ENCODE assay signal across 10 mouse cellular contexts in genomic region chr7:16493361-16493760, GRCm38 (mm10). TPM values are rescaled to one million over a fixed set of nuclear protein-coding genes. Genes with fewer than 3 reads are reported as not detected.
DNase-seq lines count a peak whose midpoint lies in the region; ATAC-seq lines count a peak whose summit lies in the region.
"Had no signal": no experiment of that assay in that cellular context is flagged by ENCODE, and none has a peak within 500 bp of the region (broad histone marks: within the 10 kb centered on the region; RNA-seq: fewer than 3 reads in every experiment).

No protein-coding gene starts in this region.

- no peak overlapping the region for H3K4me2 ChIP-seq in limb, embryonic 11.5 days (ENCODE audit: low read depth, severe bottlenecking)
- H3K4me2 ChIP-seq in forebrain, embryonic 14.5 days (ENCODE audit: low read length), result no peak overlapping the region
- H3K4me2 ChIP-seq: liver, embryonic 15.5 days; stomach, embryonic 15.5 days had no signal

- peaks cover 14% of the 10 kb centered on the region for H3K36me3 ChIP-seq in limb, embryonic 11.5 days (ENCODE audit: control insufficient read depth, insufficient read depth, low read length)
- H3K36me3 ChIP-seq in limb, embryonic 10.5 days, result peaks cover 34% of the 10 kb centered on the region
- peaks cover 37% of the 10 kb centered on the region for H3K36me3 ChIP-seq in forebrain, embryonic 14.5 days (ENCODE audit: control insufficient read depth, insufficient read depth, low read length)
- H3K36me3 ChIP-seq in splenic B cell, adult 2 months (ENCODE audit: control insufficient read depth, insufficient read depth, low read length, poor library complexity, severe bottlenecking), result no peaks in the 10 kb centered on the region

- peak; percentile 30 to 78 for DNase-seq in adrenal gland, adult (ENCODE audit: inconsistent age in 2 of 2, low spot score in 1 of 2)
- DNase-seq in adrenal gland, adult 8-10 months, result no peak
- peak; percentile 66 for DNase-seq in limb, embryonic 11.5 days (ENCODE audit: low spot score)
- no peak for DNase-seq in limb, embryonic 10.5 days (ENCODE audit: low spot score)
- DNase-seq in adrenal gland, postnatal 14 days, result peak; percentile 57
- peak; percentile 48 for DNase-seq in forebrain, embryonic 14.5 days (ENCODE audit: low spot score)
- DNase-seq in layer of hippocampus, postnatal 14 days (ENCODE audit: low spot score in 2 of 2), result peak; percentile 40 to 47
- DNase-seq in splenic B cell, adult 2 months (ENCODE audit: low read depth, low spot score), result peak; percentile 58

- H3K27ac ChIP-seq in limb, embryonic 11.5 days (replicated peaks; ENCODE audit: low read depth, low read length), result no peak overlapping the region
- no peak overlapping the region for H3K27ac ChIP-seq in limb, embryonic 10.5 days
- H3K27ac ChIP-seq in forebrain, embryonic 14.5 days (ENCODE audit: low read depth, low read length), result no peak overlapping the region
- H3K27ac ChIP-seq: liver, embryonic 15.5 days; stomach, embryonic 15.5 days had no signal

- 33% methylated on average over 2 of the region's 2 CpGs for WGBS in limb, embryonic 11.5 days
- whole genome bisulfite sequencing in limb, embryonic 10.5 days, result 45% methylated on average over 2 of the region's 2 CpGs
- whole genome bisulfite sequencing in forebrain, embryonic 14.5 days, result 33% methylated on average over 2 of the region's 2 CpGs

- no peak for ATAC-seq in limb, embryonic 11.5 days (ENCODE audit: insufficient number of reproducible peaks, low FRiP score, low TSS enrichment, low read depth)
- ATAC-seq in forebrain, embryonic 14.5 days, result peak; percentile 44; the same call in 1 of the 2 replicates

- H3K4me1 ChIP-seq in limb, embryonic 11.5 days (ENCODE audit: control insufficient read depth, insufficient read depth, low read length), result no peaks in the 10 kb centered on the region
- H3K4me1 ChIP-seq in limb, embryonic 10.5 days, result peaks cover 9% of the 10 kb centered on the region; the same call in 1 of the 2 replicates
- H3K4me1 ChIP-seq in forebrain, embryonic 14.5 days (ENCODE audit: control insufficient read depth, insufficient read depth, low read length), result no peaks in the 10 kb centered on the region
- H3K4me1 ChIP-seq: liver, embryonic 15.5 days; stomach, embryonic 15.5 days had no signal

- no peaks in the 10 kb centered on the region for H3K9me3 ChIP-seq in limb, embryonic 11.5 days (ENCODE audit: control insufficient read depth, low read length)
- no peaks in the 10 kb centered on the region for H3K9me3 ChIP-seq in limb, embryonic 10.5 days (replicated peaks)
- no peaks in the 10 kb centered on the region for H3K9me3 ChIP-seq in forebrain, embryonic 14.5 days (replicated peaks; ENCODE audit: control insufficient read depth, low read length)
- H3K9me3 ChIP-seq: liver, embryonic 15.5 days; stomach, embryonic 15.5 days had no signal

- H3K27me3 ChIP-seq in limb, embryonic 11.5 days (ENCODE audit: control insufficient read depth, insufficient read depth, low read length), result no peaks in the 10 kb centered on the region
- no peaks in the 10 kb centered on the region for H3K27me3 ChIP-seq in limb, embryonic 10.5 days (ENCODE audit: low read depth, poor library complexity, severe bottlenecking)
- H3K27me3 ChIP-seq in forebrain, embryonic 14.5 days (replicated peaks; ENCODE audit: control insufficient read depth, insufficient read depth, low read length), result no peaks in the 10 kb centered on the region
- H3K27me3 ChIP-seq in splenic B cell, adult 2 months (ENCODE audit: control insufficient read depth, insufficient read depth, low read length, poor library complexity, severe bottlenecking), result no peaks in the 10 kb centered on the region
- H3K27me3 ChIP-seq: liver, embryonic 15.5 days; stomach, embryonic 15.5 days had no signal

- no peak overlapping the region for H3K9ac ChIP-seq in limb, embryonic 11.5 days (ENCODE audit: low read length)
- no peak overlapping the region for H3K9ac ChIP-seq in forebrain, embryonic 14.5 days (ENCODE audit: low read length)
- H3K9ac ChIP-seq: liver, embryonic 15.5 days; stomach, embryonic 15.5 days had no signal

- H3K4me3 ChIP-seq in limb, embryonic 11.5 days (ENCODE audit: low read depth, low read length), result no peak overlapping the region
- H3K4me3 ChIP-seq in limb, embryonic 10.5 days, result no peak overlapping the region
- no peak overlapping the region for H3K4me3 ChIP-seq in forebrain, embryonic 14.5 days (ENCODE audit: low read depth, low read length)
- H3K4me3 ChIP-seq: liver, embryonic 15.5 days; stomach, embryonic 15.5 days had no signal

RNA-seq across cellular contexts. Expression of gene Npas1, which starts 15.8 kb away (rescaled TPM):
- total RNA-seq in adrenal gland, adult 8-10 months (2022), result under 1 TPM in 1 of 4 experiments, not detected in 3; 0.48 TPM
- 0.10 TPM in 1 of 2 replicates, not detected in the other for polyA plus RNA-seq in limb, embryonic 11.5 days (2014; fragmentation: Nextera tagmentation; extraction: Ambion mirVana)
- polyA plus RNA-seq in limb, embryonic 10.5 days (2016; fragmentation: Nextera tagmentation; extraction: Ambion mirVana), result 0.60 and 0.69 TPM in 2 replicates
- not detected in 2 replicates for total RNA-seq in adrenal gland, postnatal 14 days (2021)
- 2.4 and 3.4 TPM in 2 replicates for polyA plus RNA-seq in forebrain, embryonic 14.5 days (2014; fragmentation: Nextera tagmentation; extraction: Ambion mirVana)
- 10 to 100 TPM; 19.7 to 23.6 TPM for total RNA-seq in layer of hippocampus, postnatal 14 days (2021)

RNA-seq across cellular contexts. Expression of gene Tmem160, which starts 40.8 kb away (rescaled TPM):
- total RNA-seq in adrenal gland, adult 8-10 months (2022), result 10 to 100 TPM; 55.2 to 93.9 (median 72.1) TPM
- polyA plus RNA-seq in limb, embryonic 11.5 days (2014; fragmentation: Nextera tagmentation; extraction: Ambion mirVana), result 62.0 and 71.4 TPM in 2 replicates
- 74.8 and 86.2 TPM in 2 replicates for polyA plus RNA-seq in limb, embryonic 10.5 days (2016; fragmentation: Nextera tagmentation; extraction: Ambion mirVana)
- total RNA-seq in adrenal gland, postnatal 14 days (2021), result 46.2 and 49.2 TPM in 2 replicates
- 67.2 and 75.4 TPM in 2 replicates for polyA plus RNA-seq in forebrain, embryonic 14.5 days (2014; fragmentation: Nextera tagmentation; extraction: Ambion mirVana)
- total RNA-seq in layer of hippocampus, postnatal 14 days (2021), result 10 to 100 TPM; 90.2 to 90.8 TPM

Comparison
In these comparisons a context has a peak if more than half of its experiments do, and no peak if none do; other contexts are left out.
1. DNase-seq: peak in adrenal gland, adult (2 of 2), limb, embryonic 11.5 days (single experiment), adrenal gland, postnatal 14 days (single experiment), forebrain, embryonic 14.5 days (single experiment), layer of hippocampus, postnatal 14 days (2 of 2) and splenic B cell, adult 2 months (single experiment); none in adrenal gland, adult 8-10 months (single experiment) and limb, embryonic 10.5 days (single experiment).
2. RNA of gene Npas1, which starts 15.8 kb away (total RNA-seq): 19.7 to 23.6 TPM in layer of hippocampus, postnatal 14 days; 0.48 TPM in adrenal gland, adult 8-10 months and not detected in adrenal gland, postnatal 14 days; every median in the first group is over 10 times any median in the second.